Mouse (Mus musculus) frontal cortex, adult 2 months (tissue): Measurements from ENCODE around the gene Kcnab1. TPM values are rescaled to one million over a fixed set of nuclear protein-coding genes. Genes with fewer than 3 reads are reported as not detected.

ENCODE experiments used
- DNase-seq, 2 experiments: peaks; one replicate each; pipeline ENCODE4 v3.0.0; 2022; ENCODE audit warnings: low spot score in 1 of 2; ENCODE audit errors: extremely low spot score in 1 of 2
- polyA plus RNA-seq: library from polyadenylated mRNA; depleted of rRNA; stranded (reverse); fragments of >200 nt; gene quantifications from 2 replicates; pipeline ENCODE4 v1.2.3, GENCODE M21; 2012

Gene Kcnab1
- polyA plus RNA-seq, 1 experiment, result 24.5 TPM

DNA sequence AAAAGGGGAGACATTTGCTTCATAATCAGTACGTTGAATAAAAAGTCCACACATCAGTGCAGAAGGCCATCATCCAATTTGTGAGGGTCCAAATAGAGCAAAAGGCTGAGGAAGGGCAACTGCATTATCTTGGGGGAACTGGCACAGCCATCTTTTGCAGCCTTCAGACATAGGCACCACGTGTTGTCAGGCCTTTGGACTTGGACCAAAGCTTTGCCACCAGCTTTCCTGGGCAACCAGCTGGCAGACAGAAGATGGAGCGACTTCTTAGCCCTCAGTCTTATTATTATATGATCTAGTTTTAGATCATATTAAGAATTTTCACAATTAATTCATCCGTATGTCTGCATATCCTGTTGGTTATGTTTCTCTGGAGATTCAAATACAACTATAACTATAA, 296.6 kb downstream of the Kcnab1 start:
- no peak for DNase-seq

DNA sequence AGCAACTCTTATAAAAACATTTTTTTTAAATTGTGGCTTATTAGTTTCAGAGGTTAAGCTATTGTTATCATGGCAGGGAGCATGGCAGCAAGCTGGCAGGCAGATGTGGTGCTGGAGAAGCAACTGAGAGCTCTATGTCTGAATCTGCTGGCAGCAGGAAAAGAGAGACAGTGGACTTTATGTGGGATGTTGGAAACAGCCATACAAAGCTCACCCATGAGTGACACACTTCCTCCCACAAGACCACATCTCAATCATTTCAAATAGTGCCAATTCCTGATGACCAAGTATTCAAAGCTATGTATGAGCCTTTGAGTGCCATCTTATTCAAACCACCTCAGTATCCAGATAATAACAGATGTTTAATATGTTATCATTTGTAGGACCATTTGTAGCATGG, 298.7 kb downstream of the Kcnab1 start:
- no peak for DNase-seq

DNA sequence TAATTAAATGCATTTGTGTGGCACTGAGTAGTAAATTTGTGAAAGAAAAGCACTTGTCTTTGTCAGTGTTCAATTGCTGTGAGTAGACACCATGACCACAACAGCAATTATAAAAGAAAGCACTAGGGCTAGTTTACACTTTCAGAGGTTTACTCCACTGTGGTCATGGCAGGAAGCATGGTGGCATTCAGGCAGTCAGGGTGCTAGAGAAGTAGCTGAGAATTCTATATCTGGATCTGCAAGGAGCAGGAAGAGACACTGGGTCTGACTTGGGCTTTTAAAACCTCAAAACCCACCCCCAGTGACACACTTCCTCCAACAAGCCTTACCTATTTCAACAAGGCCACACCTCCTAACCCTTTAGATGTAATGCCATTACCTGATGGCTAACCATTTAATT, 307.4 kb downstream of the Kcnab1 start:
- no peak for DNase-seq

DNA sequence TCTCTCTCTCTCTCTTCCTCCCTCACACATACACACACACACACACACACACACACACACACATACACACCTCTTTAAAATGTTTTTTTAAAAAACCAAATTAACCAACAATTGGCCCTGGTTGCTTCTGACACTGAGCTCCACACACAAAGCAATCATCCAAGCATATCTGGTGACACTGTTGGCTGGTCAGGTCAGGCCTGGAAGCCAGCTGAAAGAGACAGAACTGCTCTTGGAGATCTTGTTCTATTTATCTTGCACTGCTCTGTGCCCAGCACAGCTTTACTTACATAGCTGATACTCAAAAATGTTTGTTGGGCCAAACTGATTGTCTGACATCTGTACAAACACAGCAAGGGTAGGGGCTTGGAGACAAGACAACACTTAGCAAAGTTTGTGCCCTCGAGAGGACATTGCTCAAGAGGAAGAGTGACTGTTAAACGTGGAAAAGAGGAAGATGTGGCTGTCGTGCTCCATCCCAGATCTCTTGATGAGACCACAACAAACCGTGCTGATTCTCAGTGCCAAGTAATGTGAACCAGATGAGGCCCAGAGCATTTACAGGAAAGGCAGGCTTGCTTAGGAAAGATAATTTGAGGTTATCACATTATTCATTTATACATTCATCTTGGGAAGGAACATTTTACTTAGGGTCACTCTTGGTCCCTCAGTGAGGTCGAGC, 308.9 kb downstream of the Kcnab1 start:
- no peak for DNase-seq

DNA sequence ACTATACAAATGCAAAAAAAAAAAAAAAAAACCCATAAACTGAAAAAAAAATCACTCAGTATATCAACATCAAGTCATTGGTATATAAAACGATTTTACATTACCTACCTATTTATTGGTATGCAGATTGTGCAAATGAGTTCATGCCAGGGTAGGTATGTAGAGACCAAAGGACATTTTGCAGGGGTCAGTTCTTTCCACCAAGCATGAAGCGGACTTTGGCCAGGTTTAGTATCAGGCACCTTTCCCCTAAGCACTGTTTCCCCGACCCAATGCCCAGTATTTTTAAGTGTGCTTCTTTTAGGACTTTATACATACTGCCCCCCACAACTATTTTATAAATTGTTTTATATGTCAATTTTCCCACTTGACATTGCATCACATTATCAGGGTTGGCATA, 310.5 kb downstream of the Kcnab1 start:
- DNase-seq, result no peak
